Mouse (Mus musculus) forebrain, embryonic 11.5 days (tissue): ENCODE results near the gene Gm20605. TPM values are rescaled to one million over a fixed set of nuclear protein-coding genes. Genes with fewer than 3 reads are reported as not detected.
A peak's percentile ranks its signal among the peaks of the same experiment; 100 is the strongest.

Experiments
- ATAC-seq: fragments of 200-750 bp; cut with Nextera tagmentation; replicated peaks from 2 replicates; pipeline ENCODE4 v1.8.0; 2017; ENCODE audit warnings: moderate TSS enrichment; ENCODE audit not compliant: low FRiP score
- DNase-seq: peaks from one replicate; pipeline ENCODE4 v3.0.0-alpha.2; 2017; ENCODE audit warnings: low spot score
- H3K27ac ChIP-seq: fragments of 300-500 bp; sonication (generic); 2 replicates; pipeline ENCODE4 v1.5.1; 2014; ENCODE audit warnings: low read depth, low read length
- H3K27me3 ChIP-seq: fragments of 300-500 bp; sonication (generic); 2 replicates; pipeline ENCODE4 v1.6.1; 2014; ENCODE audit warnings: mild to moderate bottlenecking, low read length, mixed read lengths; ENCODE audit not compliant: control insufficient read depth, insufficient read depth
- H3K36me3 ChIP-seq: fragments of 300-500 bp; sonication (generic); 2 replicates; pipeline ENCODE4 v1.6.1; 2014; ENCODE audit warnings: mild to moderate bottlenecking, low read length, moderate library complexity, mixed read lengths; ENCODE audit not compliant: control insufficient read depth, insufficient read depth
- H3K4me1 ChIP-seq: fragments of 300-500 bp; sonication (generic); replicated peaks from 2 replicates; pipeline ENCODE4 v1.6.1; 2014; ENCODE audit warnings: low read length, mixed read lengths; ENCODE audit not compliant: control insufficient read depth, insufficient read depth
- H3K4me2 ChIP-seq: fragments of 300-500 bp; sonication (generic); 2 replicates; pipeline ENCODE4 v1.6.1; 2014; ENCODE audit warnings: low read depth, mild to moderate bottlenecking, low read length, moderate library complexity, mixed read lengths; ENCODE audit not compliant: severe bottlenecking
- H3K4me3 ChIP-seq: fragments of 300-500 bp; sonication (generic); 2 replicates; pipeline ENCODE4 v1.5.1; 2014; ENCODE audit warnings: low read depth, low read length
- H3K9ac ChIP-seq: fragments of 300-500 bp; sonication (generic); 2 replicates; pipeline ENCODE4 v1.6.1; 2014; ENCODE audit warnings: low read length
- H3K9me3 ChIP-seq: fragments of 300-500 bp; sonication (generic); 2 replicates; pipeline ENCODE4 v1.6.1; 2016; ENCODE audit warnings: low read length, mixed read lengths; ENCODE audit not compliant: control insufficient read depth
- WGBS: fragments of 180-500 bp; shearing (Covaris S2); extraction: QIAGEN DNeasy Blood & Tissue Kit; methylation state at CpG from one replicate; pipeline ENCODE4 v1.1.7; 2014; 5-methylcytosine and 5-hydroxymethylcytosine counted together
- polyA plus RNA-seq: library from polyadenylated mRNA; unstranded; fragments of >200 nt; fragmentation: Nextera tagmentation; extraction: Ambion mirVana; gene quantifications from 2 replicates; pipeline ENCODE4 v1.2.1, GENCODE M21; 2014

Gm20605 gene
- polyA plus RNA-seq, 1 experiment from 2014 or later: 9.9 TPM

DNA sequence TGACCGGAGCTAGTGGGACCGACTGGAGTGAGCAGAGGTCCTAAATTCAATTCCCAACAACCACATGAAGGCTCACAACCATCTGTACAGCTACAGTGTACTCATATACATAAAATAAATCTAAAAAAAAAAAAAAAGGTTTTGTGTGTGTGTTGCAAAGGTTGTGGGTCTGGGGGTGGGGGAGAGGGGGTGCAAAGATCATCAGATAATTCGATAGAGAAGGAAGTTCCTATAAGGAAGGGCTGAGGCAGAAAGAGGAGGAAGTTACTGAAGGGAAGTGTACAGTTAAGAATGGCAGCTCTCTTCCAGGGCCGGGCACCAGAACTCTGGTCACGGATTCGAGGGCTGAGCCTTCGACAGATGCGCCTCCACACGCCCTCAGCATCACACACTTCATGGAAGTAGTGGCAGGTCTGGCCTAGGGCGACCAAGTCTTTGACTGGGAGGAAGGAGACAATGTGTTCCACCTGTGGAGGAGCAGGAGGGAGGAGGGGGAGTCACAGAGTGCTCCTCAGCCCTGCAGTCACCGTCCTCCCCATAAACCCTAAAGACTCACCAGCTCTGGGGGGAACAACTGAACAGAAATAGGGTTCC is 4.9 kb upstream of the Gm20605 start:
- H3K4me3 ChIP-seq: no peak overlapping the region
- no peak overlapping the region for H3K4me2 ChIP-seq
- ATAC-seq: no peak
- no peaks in the 10 kb centered on the region for H3K36me3 ChIP-seq
- 86% methylated on average over 11 of the region's 11 CpGs for WGBS
- no peak overlapping the region for H3K27ac ChIP-seq
- no peak for DNase-seq
- H3K27me3 ChIP-seq: no peaks in the 10 kb centered on the region
- no peaks in the 10 kb centered on the region; the same call in 1 of the 2 replicates for H3K4me1 ChIP-seq
- no peaks in the 10 kb centered on the region for H3K9me3 ChIP-seq
- H3K9ac ChIP-seq: no peak overlapping the region

DNA sequence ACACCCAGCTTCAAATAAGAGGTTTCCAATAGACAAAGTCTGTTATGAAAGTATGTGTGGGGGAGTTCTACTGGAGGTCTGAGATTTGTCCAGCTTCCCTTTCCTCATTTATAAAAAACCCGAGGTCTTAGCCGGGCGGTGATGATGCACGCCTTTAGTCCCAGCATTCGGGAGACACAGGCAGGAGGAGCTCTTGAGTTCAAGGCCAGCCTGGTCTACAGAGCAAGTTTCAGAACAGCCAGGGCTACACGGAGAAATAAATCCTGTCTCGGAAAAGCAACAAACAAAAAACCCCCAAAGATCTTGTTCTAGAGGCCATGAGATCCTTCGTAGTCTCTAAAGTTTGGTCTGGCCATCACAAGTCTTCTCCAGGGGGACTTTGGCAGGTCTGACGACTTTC is 984 bp upstream of the Gm20605 start:
- H3K27ac ChIP-seq: peak overlapping the region; percentile 68
- whole genome bisulfite sequencing: 3% methylated on average over 9 of the region's 9 CpGs
- no peaks in the 10 kb centered on the region for H3K9me3 ChIP-seq
- H3K4me1 ChIP-seq: peaks cover 14% of the 10 kb centered on the region
- H3K4me3 ChIP-seq: peak overlapping the region; percentile 82
- peak overlapping the region; percentile 78 for H3K4me2 ChIP-seq
- H3K9ac ChIP-seq: peak overlapping the region; percentile 72
- DNase-seq (no peak), ATAC-seq (no peak)
- no peaks in the 10 kb centered on the region for H3K36me3 ChIP-seq
- no peaks in the 10 kb centered on the region for H3K27me3 ChIP-seq

DNA sequence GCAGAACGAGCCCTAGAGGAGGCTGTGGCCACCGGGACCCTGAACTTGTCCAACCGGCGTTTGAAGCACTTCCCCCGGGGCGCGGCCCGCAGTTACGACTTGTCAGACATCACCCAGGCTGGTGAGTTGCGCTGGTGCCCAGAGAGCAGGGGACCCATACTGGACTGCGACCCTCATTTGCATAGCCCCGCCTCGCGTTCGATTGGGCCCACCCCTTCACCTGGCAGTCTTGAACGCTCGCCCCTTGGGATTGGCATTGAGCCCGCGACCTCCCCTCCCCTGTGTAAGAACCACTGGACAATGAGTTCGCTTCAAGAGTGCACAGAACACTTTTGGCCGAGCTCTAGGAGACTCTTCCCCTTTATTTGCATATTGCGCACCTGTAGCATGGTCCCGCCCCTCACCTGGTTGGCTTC is 339 bp downstream of the Gm20605 start:
- H3K27ac ChIP-seq: peak overlapping the region; percentile 87
- H3K9me3 ChIP-seq: no peaks in the 10 kb centered on the region
- no peaks in the 10 kb centered on the region for H3K36me3 ChIP-seq
- peak overlapping the region; percentile 86 for H3K4me2 ChIP-seq
- ATAC-seq: peak; percentile 53
- H3K4me3 ChIP-seq: peak overlapping the region; percentile 82
- peaks cover 14% of the 10 kb centered on the region for H3K4me1 ChIP-seq
- H3K9ac ChIP-seq: peak overlapping the region; percentile 84
- no peak for DNase-seq
- under 1% methylated on average over 22 of the region's 23 CpGs for WGBS
- H3K27me3 ChIP-seq: no peaks in the 10 kb centered on the region

GRCm38 (mm10) chr5:137629906-137630545 is 1.1 kb downstream of the Gm20605 start:
- DNase-seq (no peak), ATAC-seq (no peak)
- peak overlapping the region; percentile 82 for H3K4me3 ChIP-seq
- H3K9ac ChIP-seq: peak overlapping the region; percentile 84
- H3K27me3 ChIP-seq: no peaks in the 10 kb centered on the region
- H3K4me1 ChIP-seq: peaks cover 14% of the 10 kb centered on the region
- no peaks in the 10 kb centered on the region for H3K9me3 ChIP-seq
- peak overlapping the region; percentile 86 for H3K4me2 ChIP-seq
- no peak overlapping the region for H3K27ac ChIP-seq
- WGBS: 29% methylated on average over 6 of the region's 6 CpGs
- no peaks in the 10 kb centered on the region for H3K36me3 ChIP-seq

GRCm38 (mm10) chr5:137630602-137631001 is 1.6 kb downstream of the Gm20605 start:
- H3K27ac ChIP-seq: no peak overlapping the region
- H3K9me3 ChIP-seq: no peaks in the 10 kb centered on the region
- ATAC-seq (no peak), DNase-seq (no peak)
- no peaks in the 10 kb centered on the region for H3K27me3 ChIP-seq
- 64% methylated on average over 3 of the region's 3 CpGs for WGBS
- H3K36me3 ChIP-seq: peaks cover 3% of the 10 kb centered on the region; the same call in 1 of the 2 replicates
- 0 out of 2 replicates have a peak overlapping the region, but pooled peaks have one; percentile 84 for H3K9ac ChIP-seq
- H3K4me1 ChIP-seq: peaks cover 14% of the 10 kb centered on the region
- H3K4me3 ChIP-seq: no peak overlapping the region; the same call in 1 of the 2 replicates
- H3K4me2 ChIP-seq: peak overlapping the region; percentile 86

GRCm38 (mm10) chr5:137631171-137631570 is 2.2 kb downstream of the Gm20605 start:
- no peak for DNase-seq
- peak overlapping the region; percentile 86; the same call in 1 of the 2 replicates for H3K4me2 ChIP-seq
- WGBS: 82% methylated on average over 9 of the region's 9 CpGs
- H3K4me3 ChIP-seq: no peak overlapping the region
- H3K27ac ChIP-seq: no peak overlapping the region
- peaks cover 3% of the 10 kb centered on the region; the same call in 1 of the 2 replicates for H3K36me3 ChIP-seq
- peaks cover 14% of the 10 kb centered on the region for H3K4me1 ChIP-seq
- ATAC-seq: no peak
- H3K9ac ChIP-seq: no peak overlapping the region
- H3K9me3 ChIP-seq: no peaks in the 10 kb centered on the region
- no peaks in the 10 kb centered on the region for H3K27me3 ChIP-seq

- no peaks in the 10 kb centered on the region for H3K27me3 ChIP-seq
- H3K4me1 ChIP-seq: peaks cover 14% of the 10 kb centered on the region
- no peak overlapping the region for H3K9ac ChIP-seq
- H3K36me3 ChIP-seq: peaks cover 3% of the 10 kb centered on the region; the same call in 1 of the 2 replicates
- ATAC-seq (no peak), DNase-seq (no peak)
- 76% methylated on average over 4 of the region's 4 CpGs for WGBS
- H3K4me2 ChIP-seq: no peak overlapping the region
- H3K27ac ChIP-seq: no peak overlapping the region
- no peaks in the 10 kb centered on the region for H3K9me3 ChIP-seq
- no peak overlapping the region for H3K4me3 ChIP-seq
Measured at GRCm38 (mm10) chr5:137631591-137631990, 2.6 kb downstream of the Gm20605 start.

- ATAC-seq: no peak
- H3K9ac ChIP-seq: no peak overlapping the region
- no peaks in the 10 kb centered on the region for H3K9me3 ChIP-seq
- H3K4me1 ChIP-seq: peaks cover 14% of the 10 kb centered on the region
- H3K4me3 ChIP-seq: no peak overlapping the region
- DNase-seq: no peak
- H3K27ac ChIP-seq: no peak overlapping the region
- H3K27me3 ChIP-seq: no peaks in the 10 kb centered on the region
- H3K36me3 ChIP-seq: peaks cover 3% of the 10 kb centered on the region; the same call in 1 of the 2 replicates
- WGBS: 84% methylated on average over 12 of the region's 12 CpGs
- H3K4me2 ChIP-seq: no peak overlapping the region
Measured at GRCm38 (mm10) chr5:137633397-137634084, 4.6 kb downstream of the Gm20605 start.
